Mouse (Mus musculus) cerebellum, adult 2 months (tissue): ENCODE measurements around the gene Ly6g. TPM values are rescaled to one million over a fixed set of nuclear protein-coding genes. Genes with fewer than 3 reads are reported as not detected.
"Not testable (repeated sequence)": the region's sequence is repeated elsewhere in the genome, so short reads cannot be mapped to it uniquely, and the experiment has no call there.

Source experiments
- DNase-seq, 2 experiments: peaks; one replicate each; pipeline ENCODE4 v3.0.0; 2021
- H3K27ac ChIP-seq: fragments of 200-500 bp; 2 replicates; pipeline ENCODE4 v1.5.1; 2012; ENCODE audit warnings: low read length, control low read depth, inconsistent platforms; ENCODE audit not compliant: insufficient read depth
- H3K27me3 ChIP-seq: fragments of 200-500 bp; 2 replicates; pipeline ENCODE4 v1.6.1; 2012; ENCODE audit warnings: inconsistent platforms, mild to moderate bottlenecking, low read length, moderate library complexity; ENCODE audit not compliant: control insufficient read depth, insufficient read depth
- H3K4me1 ChIP-seq: fragments of 200-500 bp; 2 replicates; pipeline ENCODE4 v1.6.1; 2011; ENCODE audit warnings: low read length; ENCODE audit not compliant: control insufficient read depth, insufficient read depth
- H3K4me3 ChIP-seq: fragments of 200-500 bp; replicated peaks from 2 replicates; pipeline ENCODE3; 2011; ENCODE audit warnings: mild to moderate bottlenecking, low read depth, low read length, control low read depth; ENCODE audit not compliant: insufficient read depth
- CTCF ChIP-seq: fragments of 200-500 bp; IDR thresholded peaks from 2 replicates; pipeline ENCODE4 v1.5.1; 2011; ENCODE audit warnings: low read depth, mild to moderate bottlenecking, control low read depth, low read length, moderate library complexity, borderline replicate concordance; ENCODE audit not compliant: insufficient read depth
- POLR2A ChIP-seq: fragments of 200-500 bp; IDR thresholded peaks from 2 replicates; pipeline ENCODE4 v1.6.1; 2011; ENCODE audit warnings: low read length, control low read depth, borderline replicate concordance; ENCODE audit not compliant: insufficient read depth
- WGBS: fragments of 180-500 bp; shearing (Covaris S2); methylation state at CpG from one replicate; pipeline ENCODE4 v1.1.7; 2018; 5-methylcytosine and 5-hydroxymethylcytosine counted together
- polyA plus RNA-seq: library from polyadenylated mRNA; depleted of rRNA; stranded (reverse); fragments of >200 nt; gene quantifications from 2 replicates; pipeline ENCODE4 v1.2.3, GENCODE M21; 2012; rRNA removed

The Ly6g gene
- not detected in 2 replicates for polyA plus RNA-seq

- H3K27ac ChIP-seq: no peak within 1 kb of the TSS
- H3K27me3 ChIP-seq: no peaks in the 10 kb centered on the region
- no peaks in the 10 kb centered on the region for H3K4me1 ChIP-seq
- WGBS: 96% methylated on average over 1 of the region's 1 CpGs
- DNase-seq: no peak
- H3K4me3 ChIP-seq: no peak within 1 kb of the TSS
- TF ChIP-seq POLR2A (no peak), CTCF (no peak)
Measured at GRCm38 (mm10) chr15:75154940-75155339, at the start of gene Ly6g. Gene Ly6g (plus strand): TSS chr15:75155240.

- H3K27ac ChIP-seq, DNase-seq, H3K4me3 ChIP-seq, H3K27me3 ChIP-seq, H3K4me1 ChIP-seq: not testable (repeated sequence)
- 78% methylated on average over 2 of the region's 5 CpGs for WGBS
Measured at GRCm38 (mm10) chr15:75110424-75110823, 44.6 kb upstream of the Ly6g start.

GRCm38 (mm10) chr15:75111861-75112630 lies 43.0 kb upstream of the Ly6g start, which contains the start of gene Ly6c2:
Gene Ly6c2 (minus strand): TSS chr15:75111970.
- not testable (repeated sequence) for H3K27me3 ChIP-seq, H3K4me1 ChIP-seq, H3K4me3 ChIP-seq, H3K27ac ChIP-seq, DNase-seq
- 82% methylated on average over 1 of the region's 1 CpGs for WGBS

- no peak for DNase-seq
- TF ChIP-seq POLR2A: no peak
- no peak for TF ChIP-seq CTCF
- WGBS: 93% methylated on average over 2 of the region's 2 CpGs
- Histone ChIP-seq H3K4me1 (no peaks in the 10 kb centered on the region), H3K4me3 (no peak overlapping the region), H3K27me3 (no peaks in the 10 kb centered on the region), H3K27ac (no peak overlapping the region)
Measured at GRCm38 (mm10) chr15:75116525-75116924, 38.5 kb upstream of the Ly6g start.

- H3K4me1 ChIP-seq, H3K4me3 ChIP-seq, DNase-seq, H3K27ac ChIP-seq, H3K27me3 ChIP-seq: not testable (repeated sequence)
- WGBS: 95% methylated on average over 5 of the region's 5 CpGs
Measured at GRCm38 (mm10) chr15:75117481-75117880, 37.6 kb upstream of the Ly6g start.

GRCm38 (mm10) chr15:75118742-75119141 lies 36.3 kb upstream of the Ly6g start:
- not testable (repeated sequence) for H3K27me3 ChIP-seq, H3K4me3 ChIP-seq, DNase-seq, H3K4me1 ChIP-seq, H3K27ac ChIP-seq
- 22% methylated on average over 5 of the region's 7 CpGs for WGBS
- peak; percentile 39; the same call in 1 of the 2 replicates for TF ChIP-seq CTCF

GRCm38 (mm10) chr15:75120066-75120465 lies 35.0 kb upstream of the Ly6g start:
- Histone ChIP-seq H3K27ac (no peak overlapping the region), H3K27me3 (no peaks in the 10 kb centered on the region), H3K4me3 (no peak overlapping the region), H3K4me1 (no peaks in the 10 kb centered on the region)
- WGBS: 13% methylated on average over 2 of the region's 2 CpGs
- DNase-seq: no peak
- TF ChIP-seq CTCF (peak; percentile 48), POLR2A (no peak)

- 87% methylated on average over 2 of the region's 2 CpGs for WGBS
- not testable (repeated sequence) for H3K4me1 ChIP-seq, H3K27me3 ChIP-seq, DNase-seq, H3K27ac ChIP-seq, H3K4me3 ChIP-seq
Measured at GRCm38 (mm10) chr15:75132346-75132745, 22.7 kb upstream of the Ly6g start.

- WGBS: 86% methylated on average over 2 of the region's 2 CpGs
- DNase-seq, H3K4me1 ChIP-seq, H3K27ac ChIP-seq, H3K4me3 ChIP-seq, H3K27me3 ChIP-seq: not testable (repeated sequence)
Measured at GRCm38 (mm10) chr15:75135090-75135783, 19.8 kb upstream of the Ly6g start.

GRCm38 (mm10) chr15:75137739-75138138 lies 17.3 kb upstream of the Ly6g start:
- not testable (repeated sequence) for H3K4me1 ChIP-seq, DNase-seq, H3K4me3 ChIP-seq, H3K27me3 ChIP-seq, H3K27ac ChIP-seq
- 56% methylated on average over 3 of the region's 3 CpGs for WGBS
